Mouse (Mus musculus): ENCODE data around the gene Akap2. TPM values are rescaled to one million over a fixed set of nuclear protein-coding genes. Genes with fewer than 3 reads are reported as not detected.

The Akap2 gene
- polyA plus RNA-seq, 1 experiment = 348 TPM

GRCm38 (mm10) chr4:57681511-57681910, 35.9 kb upstream of the Akap2 start:
- DNase-seq = peak; percentile 23
- no peak overlapping the region for H3K4me3 ChIP-seq (replicated peaks; ENCODE audit: extremely low read depth, low read depth, low read length)
- peaks cover 22% of the 10 kb centered on the region for H3K4me1 ChIP-seq (ENCODE audit: control insufficient read depth, insufficient read depth, low read length)
- TF ChIP-seq POLR2A (IDR thresholded peaks at IDR 0.05; ENCODE audit: borderline replicate concordance, extremely low read depth, low read depth, low read length) = peak; percentile 42; the same call in 1 of the 2 replicates
- TF ChIP-seq CTCF (IDR thresholded peaks at IDR 0.05; ENCODE audit: insufficient read depth, low read length) = no peak
- 36% methylated on average over 12 of the region's 12 CpGs for WGBS

- TF ChIP-seq CTCF (IDR thresholded peaks at IDR 0.05; ENCODE audit: insufficient read depth, low read length) = no peak
- TF ChIP-seq POLR2A (IDR thresholded peaks at IDR 0.05; ENCODE audit: borderline replicate concordance, extremely low read depth, low read depth, low read length) = no peak
- Histone ChIP-seq H3K4me3 (replicated peaks; ENCODE audit: extremely low read depth, low read depth, low read length) (no peak overlapping the region), H3K4me1 (ENCODE audit: control insufficient read depth, insufficient read depth, low read length) (peaks cover 22% of the 10 kb centered on the region)
- DNase-seq = no peak
- WGBS = 93% methylated on average over 2 of the region's 2 CpGs
Observed at GRCm38 (mm10) chr4:57682341-57682740, 35.1 kb upstream of the Akap2 start.

GRCm38 (mm10) chr4:57682944-57683343, 34.5 kb upstream of the Akap2 start:
- 91% methylated on average over 11 of the region's 11 CpGs for WGBS
- TF ChIP-seq POLR2A (IDR thresholded peaks at IDR 0.05; ENCODE audit: borderline replicate concordance, extremely low read depth, low read depth, low read length) (no peak), CTCF (IDR thresholded peaks at IDR 0.05; ENCODE audit: insufficient read depth, low read length) (no peak)

GRCm38 (mm10) chr4:57684676-57685215, 32.7 kb upstream of the Akap2 start:
- WGBS = 49% methylated on average over 12 of the region's 12 CpGs
- TF ChIP-seq POLR2A (IDR thresholded peaks at IDR 0.05; ENCODE audit: borderline replicate concordance, extremely low read depth, low read depth, low read length) (no peak), CTCF (IDR thresholded peaks at IDR 0.05; ENCODE audit: insufficient read depth, low read length) (no peak)
- Histone ChIP-seq H3K4me3 (replicated peaks; ENCODE audit: extremely low read depth, low read depth, low read length) (no peak overlapping the region), H3K4me1 (ENCODE audit: control insufficient read depth, insufficient read depth, low read length) (peaks cover 12% of the 10 kb centered on the region)
- DNase-seq = no peak

More at GRCm38 (mm10) chr4:57682944-57683343, 34.5 kb upstream of the Akap2 start:
- DNase-seq = no peak
- H3K4me3 ChIP-seq (replicated peaks; ENCODE audit: extremely low read depth, low read depth, low read length) = no peak overlapping the region
- peaks cover 21% of the 10 kb centered on the region for H3K4me1 ChIP-seq (ENCODE audit: control insufficient read depth, insufficient read depth, low read length)

- Histone ChIP-seq H3K4me1 (ENCODE audit: control insufficient read depth, insufficient read depth, low read length) (peaks cover 3% of the 10 kb centered on the region; the same call in 1 of the 2 replicates), H3K4me3 (replicated peaks; ENCODE audit: extremely low read depth, low read depth, low read length) (no peak overlapping the region)
- no peak for TF ChIP-seq POLR2A (IDR thresholded peaks at IDR 0.05; ENCODE audit: borderline replicate concordance, extremely low read depth, low read depth, low read length)
- WGBS = 79% methylated on average over 3 of the region's 3 CpGs
- DNase-seq = no peak
Observed at GRCm38 (mm10) chr4:57686736-57687135, 30.7 kb upstream of the Akap2 start.

DNA sequence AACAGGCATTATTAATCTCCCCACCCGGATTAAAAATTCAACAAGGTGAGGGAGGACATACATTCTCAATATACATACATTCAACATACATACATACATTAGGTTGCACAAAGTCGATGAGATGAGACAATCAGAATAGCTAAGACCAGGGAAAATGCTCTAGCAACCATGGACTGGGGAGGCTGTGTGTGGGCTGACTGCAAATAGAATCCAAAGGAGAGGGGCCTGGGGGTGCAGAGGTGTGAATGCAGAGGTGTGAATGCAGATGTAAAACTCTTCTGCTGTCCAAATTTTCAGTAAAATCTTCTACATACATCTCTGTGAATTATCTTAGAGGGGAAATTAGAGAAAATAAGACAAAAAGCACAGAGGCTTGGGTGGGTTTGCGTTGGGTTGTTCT, 29.9 kb upstream of the Akap2 start:
- no peak for DNase-seq
- 77% methylated on average over 3 of the region's 3 CpGs for WGBS
- Histone ChIP-seq H3K4me3 (replicated peaks; ENCODE audit: extremely low read depth, low read depth, low read length) (no peak overlapping the region), H3K4me1 (ENCODE audit: control insufficient read depth, insufficient read depth, low read length) (no peaks in the 10 kb centered on the region)
- no peak for TF ChIP-seq CTCF (IDR thresholded peaks at IDR 0.05; ENCODE audit: insufficient read depth, low read length)
- no peak for TF ChIP-seq POLR2A (IDR thresholded peaks at IDR 0.05; ENCODE audit: borderline replicate concordance, extremely low read depth, low read depth, low read length)

DNA sequence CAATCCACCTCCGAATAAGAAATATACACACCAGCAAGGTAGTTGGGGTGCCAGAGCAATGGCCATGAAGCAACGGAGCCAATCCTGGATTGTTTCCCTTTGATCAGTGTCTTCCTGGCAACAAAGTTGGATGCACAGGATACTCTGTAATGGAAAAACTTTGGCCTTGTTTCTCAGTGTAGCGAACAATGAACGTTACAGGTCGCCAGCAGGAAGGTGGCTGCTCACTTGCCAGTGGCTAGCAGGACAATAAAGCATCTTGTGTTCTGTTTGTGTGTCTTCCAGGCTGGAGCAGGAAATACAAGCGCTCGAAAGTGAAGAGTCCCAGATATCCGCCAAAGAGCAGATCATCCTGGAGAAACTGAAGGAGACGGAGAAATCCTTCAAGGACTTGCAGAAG, 29.3 kb upstream of the Akap2 start:
- no peak for TF ChIP-seq POLR2A (IDR thresholded peaks at IDR 0.05; ENCODE audit: borderline replicate concordance, extremely low read depth, low read depth, low read length)
- TF ChIP-seq CTCF (IDR thresholded peaks at IDR 0.05; ENCODE audit: insufficient read depth, low read length) = no peak
- Histone ChIP-seq H3K4me3 (replicated peaks; ENCODE audit: extremely low read depth, low read depth, low read length) (no peak overlapping the region), H3K4me1 (ENCODE audit: control insufficient read depth, insufficient read depth, low read length) (no peaks in the 10 kb centered on the region)
- 57% methylated on average over 9 of the region's 9 CpGs for WGBS
- no peak for DNase-seq

DNA sequence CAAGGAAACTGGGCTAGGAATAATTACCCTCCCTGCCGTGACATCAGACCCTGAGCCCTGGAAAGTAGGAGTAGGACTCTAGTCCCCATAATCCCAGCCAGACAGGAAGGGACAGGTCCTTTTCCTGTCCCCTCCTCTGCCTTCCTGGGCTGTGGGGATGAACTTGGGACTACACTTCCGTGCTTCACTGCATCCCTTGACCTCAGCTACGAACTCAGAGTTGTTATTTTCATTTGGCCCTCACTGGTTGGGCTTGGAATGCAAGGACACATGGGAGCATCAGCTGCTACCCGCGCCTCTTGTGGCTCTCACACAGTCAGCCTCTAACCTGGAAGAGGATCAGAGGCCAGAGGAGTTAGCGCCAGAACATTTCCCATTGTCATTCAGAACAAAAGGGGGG, 27.5 kb upstream of the Akap2 start:
- H3K4me3 ChIP-seq (replicated peaks; ENCODE audit: extremely low read depth, low read depth, low read length) = no peak overlapping the region
- H3K4me1 ChIP-seq (ENCODE audit: control insufficient read depth, insufficient read depth, low read length) = no peaks in the 10 kb centered on the region
- DNase-seq = no peak
- 54% methylated on average over 6 of the region's 6 CpGs for WGBS
- TF ChIP-seq CTCF (IDR thresholded peaks at IDR 0.05; ENCODE audit: insufficient read depth, low read length) = no peak
- TF ChIP-seq POLR2A (IDR thresholded peaks at IDR 0.05; ENCODE audit: borderline replicate concordance, extremely low read depth, low read depth, low read length) = no peak

GRCm38 (mm10) chr4:57690805-57691204, 26.7 kb upstream of the Akap2 start:
- no peaks in the 10 kb centered on the region for H3K4me1 ChIP-seq (ENCODE audit: control insufficient read depth, insufficient read depth, low read length)
- 67% methylated on average over 1 of the region's 1 CpGs for WGBS
- TF ChIP-seq CTCF (IDR thresholded peaks at IDR 0.05; ENCODE audit: insufficient read depth, low read length) = no peak
- TF ChIP-seq POLR2A (IDR thresholded peaks at IDR 0.05; ENCODE audit: borderline replicate concordance, extremely low read depth, low read depth, low read length) = no peak
- no peak overlapping the region for H3K4me3 ChIP-seq (replicated peaks; ENCODE audit: extremely low read depth, low read depth, low read length)
- DNase-seq = no peak

DNA sequence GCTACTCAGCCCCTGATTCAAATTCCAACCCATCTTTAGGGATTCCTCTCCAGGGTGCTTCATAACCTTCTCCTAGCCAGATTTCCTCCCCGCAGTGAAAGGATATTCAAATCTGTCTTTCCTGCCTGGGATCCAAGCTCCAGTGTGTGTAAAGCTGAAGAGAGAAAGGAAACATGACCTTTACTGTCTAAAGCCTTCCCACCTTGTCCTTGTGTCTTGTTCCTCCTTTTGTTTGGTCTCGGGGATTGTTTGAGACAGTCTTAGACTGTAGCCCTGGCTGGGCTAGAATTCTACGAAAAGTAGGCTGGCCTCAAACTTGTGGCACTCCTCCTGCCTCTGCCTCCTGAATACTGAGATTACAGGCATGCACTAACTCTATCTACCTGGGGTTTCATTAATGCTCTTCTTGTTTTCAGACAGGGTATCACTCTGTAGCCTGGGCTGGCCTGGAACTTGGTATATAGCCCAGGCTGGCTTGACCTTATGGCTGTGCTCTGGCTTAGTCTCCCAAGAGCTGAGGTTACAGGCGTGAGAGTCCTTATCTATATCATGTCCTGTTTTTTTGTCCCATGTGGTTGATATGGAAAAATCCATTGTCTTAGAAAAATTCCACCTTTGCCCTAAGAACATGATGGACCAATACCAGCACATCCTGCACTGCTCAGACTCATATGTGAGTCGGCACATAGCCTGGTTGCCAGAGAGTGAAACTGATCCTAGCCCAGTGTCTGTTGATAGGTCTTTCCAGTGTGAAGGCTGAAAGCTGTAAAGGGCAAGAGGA, 22.9 kb upstream of the Akap2 start:
- Histone ChIP-seq H3K4me3 (replicated peaks; ENCODE audit: extremely low read depth, low read depth, low read length) (no peak overlapping the region), H3K4me1 (ENCODE audit: control insufficient read depth, insufficient read depth, low read length) (no peaks in the 10 kb centered on the region)
- no peak for DNase-seq
- WGBS = 57% methylated on average over 5 of the region's 5 CpGs
- TF ChIP-seq CTCF (IDR thresholded peaks at IDR 0.05; ENCODE audit: insufficient read depth, low read length) (no peak), POLR2A (IDR thresholded peaks at IDR 0.05; ENCODE audit: borderline replicate concordance, extremely low read depth, low read depth, low read length) (no peak)
